7 mouse cellular contexts compared by ENCODE assay signal in genomic region chr14:61037321-61038081, GRCm38 (mm10). TPM values are rescaled to one million over a fixed set of nuclear protein-coding genes. Genes with fewer than 3 reads are reported as not detected.
DNase-seq lines count a peak whose midpoint lies in the region; ATAC-seq and TF ChIP-seq lines count a peak whose summit lies in the region.

No protein-coding gene starts in this region.

- H3K27me3 ChIP-seq in intestine, postnatal 0 days (replicated peaks; ENCODE audit: control insufficient read depth, insufficient read depth, low read length), result 0 out of 2 replicates have a peak, but pooled peaks cover 3% of the 10 kb centered on the region
- peaks cover 3% of the 10 kb centered on the region; the same call in 1 of the 2 replicates for H3K27me3 ChIP-seq in limb, embryonic 11.5 days (ENCODE audit: control insufficient read depth, insufficient read depth, low read length)
- no peaks in the 10 kb centered on the region for H3K27me3 ChIP-seq in midbrain, embryonic 15.5 days (replicated peaks)
- no peaks in the 10 kb centered on the region for H3K27me3 ChIP-seq in stomach, embryonic 16.5 days (ENCODE audit: control insufficient read depth, insufficient read depth, low read length)

- peak; percentile 69 for ATAC-seq in intestine, postnatal 0 days
- ATAC-seq in limb, embryonic 11.5 days (ENCODE audit: insufficient number of reproducible peaks, low FRiP score, low TSS enrichment, low read depth), result peak; percentile 68
- ATAC-seq in midbrain, embryonic 15.5 days (replicated peaks), result peak; percentile 97
- ATAC-seq in stomach, embryonic 16.5 days (ENCODE audit: insufficient read depth, low FRiP score), result peak; percentile 87

- peak; percentile 70 to 92 for DNase-seq in adrenal gland, adult (ENCODE audit: inconsistent age in 2 of 2, low spot score in 1 of 2)
- peak; percentile 87 for DNase-seq in embryo, embryonic 10.5 days (ENCODE audit: low spot score)
- peak; percentile 42 to 65 for DNase-seq in gastrocnemius, postnatal 4 days (ENCODE audit: low spot score in 2 of 2)
- DNase-seq in limb, embryonic 11.5 days (ENCODE audit: low spot score), result peak; percentile 84

- peak; percentile 36; the same call in 1 of the 2 replicates for TF ChIP-seq CTCF in intestine, postnatal 0 days (IDR thresholded peaks at IDR 0.05; ENCODE audit: low read depth)

- H3K36me3 ChIP-seq in intestine, postnatal 0 days (ENCODE audit: control insufficient read depth, insufficient read depth), result no peaks in the 10 kb centered on the region
- no peaks in the 10 kb centered on the region for H3K36me3 ChIP-seq in limb, embryonic 11.5 days (ENCODE audit: control insufficient read depth, insufficient read depth, low read length)
- no peaks in the 10 kb centered on the region for H3K36me3 ChIP-seq in midbrain, embryonic 15.5 days (replicated peaks)
- no peaks in the 10 kb centered on the region for H3K36me3 ChIP-seq in stomach, embryonic 16.5 days (ENCODE audit: control insufficient read depth, insufficient read depth, low read length)

- no peaks in the 10 kb centered on the region for H3K4me1 ChIP-seq in intestine, postnatal 0 days (replicated peaks; ENCODE audit: control insufficient read depth, insufficient read depth, low read length)
- peaks cover 3% of the 10 kb centered on the region; the same call in 1 of the 2 replicates for H3K4me1 ChIP-seq in limb, embryonic 11.5 days (ENCODE audit: control insufficient read depth, insufficient read depth, low read length)
- H3K4me1 ChIP-seq in midbrain, embryonic 15.5 days, result peaks cover 23% of the 10 kb centered on the region
- H3K4me1 ChIP-seq in stomach, embryonic 16.5 days (ENCODE audit: control insufficient read depth, insufficient read depth, low read length), result peaks cover 24% of the 10 kb centered on the region

- H3K4me3 ChIP-seq in intestine, postnatal 0 days (ENCODE audit: low read depth, low read length), result peak overlapping the region; percentile 50
- H3K4me3 ChIP-seq in limb, embryonic 11.5 days (ENCODE audit: low read depth, low read length), result peak overlapping the region; percentile 39
- H3K4me3 ChIP-seq in midbrain, embryonic 15.5 days, result peak overlapping the region; percentile 73
- peak overlapping the region; percentile 68 for H3K4me3 ChIP-seq in stomach, embryonic 16.5 days (replicated peaks; ENCODE audit: low read length)

- H3K4me2 ChIP-seq in intestine, postnatal 0 days (replicated peaks; ENCODE audit: low read depth), result peak overlapping the region; percentile 98
- peak overlapping the region; percentile 82 for H3K4me2 ChIP-seq in limb, embryonic 11.5 days (ENCODE audit: low read depth, severe bottlenecking)
- H3K4me2 ChIP-seq in midbrain, embryonic 15.5 days, result peak overlapping the region; percentile 97
- peak overlapping the region; percentile 98 for H3K4me2 ChIP-seq in stomach, embryonic 16.5 days (ENCODE audit: low read depth, low read length)

- WGBS in intestine, postnatal 0 days, result under 1% methylated on average over 40 of the region's 40 CpGs
- WGBS in limb, embryonic 11.5 days, result 1% methylated on average over 40 of the region's 40 CpGs
- under 1% methylated on average over 40 of the region's 40 CpGs for WGBS in midbrain, embryonic 15.5 days
- WGBS in stomach, embryonic 16.5 days, result under 1% methylated on average over 40 of the region's 40 CpGs

- H3K9me3 ChIP-seq in intestine, postnatal 0 days (ENCODE audit: control insufficient read depth), result no peaks in the 10 kb centered on the region
- H3K9me3 ChIP-seq in limb, embryonic 11.5 days (ENCODE audit: control insufficient read depth, low read length), result no peaks in the 10 kb centered on the region
- H3K9me3 ChIP-seq in midbrain, embryonic 15.5 days, result no peaks in the 10 kb centered on the region
- no peaks in the 10 kb centered on the region for H3K9me3 ChIP-seq in stomach, embryonic 16.5 days (replicated peaks; ENCODE audit: control insufficient read depth, low read length)

- H3K9ac ChIP-seq in intestine, postnatal 0 days (ENCODE audit: low read depth, low read length), result 0 out of 2 replicates have a peak overlapping the region, but pooled peaks have one; percentile 22
- H3K9ac ChIP-seq in limb, embryonic 11.5 days (ENCODE audit: low read length), result peak overlapping the region; percentile 8; the same call in 1 of the 2 replicates
- peak overlapping the region; percentile 70 for H3K9ac ChIP-seq in midbrain, embryonic 15.5 days
- peak overlapping the region; percentile 73 for H3K9ac ChIP-seq in stomach, embryonic 16.5 days (ENCODE audit: low read length)

- no peak overlapping the region for H3K27ac ChIP-seq in intestine, postnatal 0 days (ENCODE audit: low read depth, low read length)
- no peak overlapping the region for H3K27ac ChIP-seq in limb, embryonic 11.5 days (replicated peaks; ENCODE audit: low read depth, low read length)
- H3K27ac ChIP-seq in midbrain, embryonic 15.5 days, result peak overlapping the region; percentile 69
- peak overlapping the region; percentile 69 for H3K27ac ChIP-seq in stomach, embryonic 16.5 days (ENCODE audit: low read length)

RNA-seq across cellular contexts. Expression of gene Tnfrsf19, which starts 8.8 kb away (rescaled TPM):
- 10 to 100 TPM; 11.9 to 16.6 TPM for total RNA-seq in gastrocnemius, postnatal 4 days (2021)
- 4.7 and 6.1 TPM in 2 replicates for polyA plus RNA-seq in intestine, postnatal 0 days (2015; fragmentation: Nextera tagmentation; extraction: Ambion mirVana)
- 32.1 and 32.8 TPM in 2 replicates for polyA plus RNA-seq in limb, embryonic 11.5 days (2014; fragmentation: Nextera tagmentation; extraction: Ambion mirVana)
- polyA plus RNA-seq in midbrain, embryonic 15.5 days (2015; fragmentation: Nextera tagmentation; extraction: Ambion mirVana), result 37.2 and 40.5 TPM in 2 replicates
- polyA plus RNA-seq in stomach, embryonic 16.5 days (2015; fragmentation: Nextera tagmentation; extraction: Ambion mirVana), result 37.2 and 38.0 TPM in 2 replicates

Comparison
In these comparisons a context has a peak if more than half of its experiments do, and no peak if none do; other contexts are left out.
1. H3K27ac ChIP-seq: peak in midbrain, embryonic 15.5 days (single experiment) and stomach, embryonic 16.5 days (single experiment); none in intestine, postnatal 0 days (single experiment) and limb, embryonic 11.5 days (single experiment).
2. H3K9ac ChIP-seq: peak in every context shown above with its lines; median percentile 73 in stomach, embryonic 16.5 days; 70 in midbrain, embryonic 15.5 days; 22 in intestine, postnatal 0 days; 8 in limb, embryonic 11.5 days.
3. Peak in every context shown above with its lines, with median percentiles within 50 percentile points of each other: DNase-seq, ATAC-seq, H3K4me2 ChIP-seq and H3K4me3 ChIP-seq.